9 mouse cellular contexts compared by ENCODE assay signal in genomic region chr4:4729427-4729826, GRCm38 (mm10).
DNase-seq lines count a peak whose midpoint lies in the region; ATAC-seq lines count a peak whose summit lies in the region.
"Had no signal": no experiment of that assay in that cellular context is flagged by ENCODE, and none has a peak within 500 bp of the region (broad histone marks: within the 10 kb centered on the region; RNA-seq: fewer than 3 reads in every experiment).

No protein-coding gene starts in this region.

- no peak overlapping the region for H3K4me2 ChIP-seq in embryonic facial prominence, embryonic 11.5 days (ENCODE audit: low read depth, low read length)
- no peak overlapping the region for H3K4me2 ChIP-seq in liver, embryonic 11.5 days
- H3K4me2 ChIP-seq: liver, embryonic 15.5 days had no signal

- no peaks in the 10 kb centered on the region for H3K36me3 ChIP-seq in embryonic facial prominence, embryonic 11.5 days (replicated peaks; ENCODE audit: control insufficient read depth, insufficient read depth, low read depth, low read length)
- H3K36me3 ChIP-seq in embryonic facial prominence, embryonic 10.5 days (replicated peaks) = no peaks in the 10 kb centered on the region
- no peaks in the 10 kb centered on the region for H3K36me3 ChIP-seq in liver, embryonic 11.5 days (ENCODE audit: control insufficient read depth, insufficient read depth, low read length)
- H3K36me3 ChIP-seq: liver, embryonic 15.5 days had no signal

- no peaks in the 10 kb centered on the region for H3K4me1 ChIP-seq in embryonic facial prominence, embryonic 11.5 days (ENCODE audit: control insufficient read depth, insufficient read depth, low read length)
- H3K4me1 ChIP-seq in embryonic facial prominence, embryonic 10.5 days = no peaks in the 10 kb centered on the region
- H3K4me1 ChIP-seq in liver, embryonic 11.5 days (replicated peaks; ENCODE audit: control insufficient read depth, insufficient read depth, low read length) = no peaks in the 10 kb centered on the region
- H3K4me1 ChIP-seq: liver, embryonic 15.5 days had no signal

- H3K9me3 ChIP-seq in embryonic facial prominence, embryonic 11.5 days (replicated peaks; ENCODE audit: control insufficient read depth, low read length) = no peaks in the 10 kb centered on the region
- H3K9me3 ChIP-seq in embryonic facial prominence, embryonic 10.5 days = no peaks in the 10 kb centered on the region
- H3K9me3 ChIP-seq in liver, embryonic 11.5 days (ENCODE audit: control insufficient read depth, low read length) = no peaks in the 10 kb centered on the region
- H3K9me3 ChIP-seq: liver, embryonic 15.5 days had no signal

- no peak for ATAC-seq in embryonic facial prominence, embryonic 11.5 days (replicated peaks; ENCODE audit: insufficient number of reproducible peaks, low FRiP score, low TSS enrichment, low read depth)
- 0 out of 2 replicates have a peak, but pooled peaks have one; percentile 51 for ATAC-seq in liver, embryonic 11.5 days (replicated peaks; ENCODE audit: low FRiP score)
- ATAC-seq in megakaryocyte progenitor cell, adult 5-6 weeks (replicated peaks; ENCODE audit: poor library complexity) = peak; percentile 74
- no peak for ATAC-seq in activated CD4-positive, CD25-positive, alpha-beta regulatory T cell, adult 4 months

- WGBS in embryonic facial prominence, embryonic 11.5 days = 49% methylated on average over 3 of the region's 3 CpGs
- WGBS in embryonic facial prominence, embryonic 10.5 days = 59% methylated on average over 3 of the region's 3 CpGs
- WGBS in liver, embryonic 11.5 days = 53% methylated on average over 3 of the region's 3 CpGs

- H3K9ac ChIP-seq in embryonic facial prominence, embryonic 11.5 days (replicated peaks; ENCODE audit: low read length) = no peak overlapping the region
- H3K9ac ChIP-seq in liver, embryonic 11.5 days (ENCODE audit: low read depth, low read length) = no peak overlapping the region
- H3K9ac ChIP-seq: liver, embryonic 15.5 days had no signal

- no peaks in the 10 kb centered on the region for H3K27me3 ChIP-seq in embryonic facial prominence, embryonic 11.5 days (ENCODE audit: control insufficient read depth, insufficient read depth, low read length)
- no peaks in the 10 kb centered on the region for H3K27me3 ChIP-seq in embryonic facial prominence, embryonic 10.5 days (replicated peaks; ENCODE audit: low read depth, poor library complexity, severe bottlenecking)
- no peaks in the 10 kb centered on the region for H3K27me3 ChIP-seq in liver, embryonic 11.5 days (replicated peaks; ENCODE audit: control insufficient read depth, insufficient read depth, low read length)
- H3K27me3 ChIP-seq: liver, embryonic 15.5 days had no signal

- DNase-seq in embryonic facial prominence, embryonic 11.5 days (ENCODE audit: low spot score) = peak; percentile 51
- no peak for DNase-seq in embryonic facial prominence, embryonic 10.5 days (ENCODE audit: low spot score)
- no peak for DNase-seq in liver, embryonic 11.5 days (ENCODE audit: low spot score)
- DNase-seq in liver (no peak), adipocyte (ENCODE audit: low spot score) (peak; percentile 36)
- DNase-seq in spleen, adult 12 weeks (ENCODE audit: low spot score) = no peak

- no peak overlapping the region for H3K4me3 ChIP-seq in embryonic facial prominence, embryonic 11.5 days (ENCODE audit: low read depth, low read length)
- H3K4me3 ChIP-seq in embryonic facial prominence, embryonic 10.5 days = no peak overlapping the region
- H3K4me3 ChIP-seq in liver, embryonic 11.5 days (ENCODE audit: low read depth, low read length) = no peak overlapping the region
- H3K4me3 ChIP-seq: liver, embryonic 15.5 days had no signal

- H3K27ac ChIP-seq in embryonic facial prominence, embryonic 11.5 days (replicated peaks; ENCODE audit: low read depth, low read length) = no peak overlapping the region
- H3K27ac ChIP-seq in embryonic facial prominence, embryonic 10.5 days (replicated peaks) = no peak overlapping the region
- no peak overlapping the region for H3K27ac ChIP-seq in liver, embryonic 11.5 days (ENCODE audit: low read depth, low read length)
- H3K27ac ChIP-seq: liver, embryonic 15.5 days had no signal

Comparison
In these comparisons a context has a peak if more than half of its experiments do, and no peak if none do; other contexts are left out.
1. DNase-seq: peak in embryonic facial prominence, embryonic 11.5 days (single experiment) and adipocyte (single experiment); none in embryonic facial prominence, embryonic 10.5 days (single experiment), liver, embryonic 11.5 days (single experiment), liver (single experiment) and spleen, adult 12 weeks (single experiment).
2. ATAC-seq: peak in liver, embryonic 11.5 days (single experiment) and megakaryocyte progenitor cell, adult 5-6 weeks (single experiment); none in embryonic facial prominence, embryonic 11.5 days (single experiment) and activated CD4-positive, CD25-positive, alpha-beta regulatory T cell, adult 4 months (single experiment).